Mouse (Mus musculus) intestine, embryonic 16.5 days (tissue): ENCODE results near the gene Fzr1. TPM values are rescaled to one million over a fixed set of nuclear protein-coding genes. Genes with fewer than 3 reads are reported as not detected.
A peak's percentile ranks its signal among the peaks of the same experiment; 100 is the strongest.

Experiments
- ATAC-seq: fragments of 200-750 bp; cut with Nextera tagmentation; 2 replicates; pipeline ENCODE4 v1.8.0; 2017; ENCODE audit warnings: moderate TSS enrichment, moderate library complexity
- H3K27ac ChIP-seq: fragments of 300-500 bp; sonication (generic); 2 replicates; pipeline ENCODE4 v1.5.1; 2014; ENCODE audit warnings: mild to moderate bottlenecking, low read length
- H3K27me3 ChIP-seq: fragments of 300-500 bp; sonication (generic); replicated peaks from 2 replicates; pipeline ENCODE4 v1.6.1; 2014; ENCODE audit warnings: low read length, control low read depth, mixed read lengths; ENCODE audit not compliant: control insufficient read depth, insufficient read depth
- H3K36me3 ChIP-seq: fragments of 300-500 bp; sonication (generic); 2 replicates; pipeline ENCODE4 v1.6.1; 2014; ENCODE audit warnings: low read length, control low read depth; ENCODE audit not compliant: control insufficient read depth, insufficient read depth
- H3K4me1 ChIP-seq: fragments of 300-500 bp; sonication (generic); 2 replicates; pipeline ENCODE4 v1.6.1; 2014; ENCODE audit warnings: low read length, control low read depth, mixed read lengths; ENCODE audit not compliant: control insufficient read depth, insufficient read depth
- H3K4me2 ChIP-seq: fragments of 300-500 bp; sonication (generic); 2 replicates; pipeline ENCODE4 v1.6.1; 2014; ENCODE audit warnings: low read depth, low read length, control low read depth
- H3K4me3 ChIP-seq: fragments of 300-500 bp; sonication (generic); 2 replicates; pipeline ENCODE4 v1.5.1; 2014; ENCODE audit warnings: mild to moderate bottlenecking, low read length
- H3K9ac ChIP-seq: fragments of 300-500 bp; sonication (generic); 2 replicates; pipeline ENCODE4 v1.6.1; 2014; ENCODE audit warnings: low read depth, low read length
- H3K9me3 ChIP-seq: fragments of 300-500 bp; sonication (generic); 2 replicates; pipeline ENCODE4 v1.6.1; 2016; ENCODE audit warnings: low read length, control low read depth; ENCODE audit not compliant: control insufficient read depth
- WGBS: fragments of 180-500 bp; shearing (Covaris S2); extraction: QIAGEN DNeasy Blood & Tissue Kit; methylation state at CpG from one replicate; pipeline ENCODE4 v1.1.7; 2014; 5-methylcytosine and 5-hydroxymethylcytosine counted together
- polyA plus RNA-seq: library from polyadenylated mRNA; unstranded; fragments of >200 nt; fragmentation: Nextera tagmentation; extraction: Ambion mirVana; gene quantifications from 2 replicates; pipeline ENCODE4 v1.2.1, GENCODE M21; 2015

Gene Fzr1
- polyA plus RNA-seq, 1 experiment from 2014 or later = 78.7 TPM

DNA sequence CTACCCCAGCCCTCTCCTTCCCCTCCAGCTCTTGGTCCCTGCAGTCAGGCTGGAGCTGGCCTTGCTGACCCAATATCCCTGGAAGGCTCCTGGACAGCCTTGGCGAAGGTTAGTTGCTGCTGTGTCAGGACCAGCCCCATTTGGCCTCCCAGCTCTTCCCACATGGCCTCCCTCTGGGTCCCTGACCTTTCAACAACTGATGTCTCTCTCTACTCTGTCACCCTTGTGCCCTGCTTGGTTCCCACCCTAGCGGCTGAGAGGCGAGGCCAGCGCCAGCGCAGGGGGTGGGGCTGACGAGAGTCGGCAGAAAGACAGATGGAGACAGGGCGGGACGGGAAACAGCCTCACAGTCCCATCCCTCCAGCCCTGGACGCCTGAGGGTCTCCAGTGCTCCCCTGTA lies 49.9 kb downstream of the Fzr1 start, which contains the start of gene Tbxa2r:
Tbxa2r (plus strand) TSS at position 346 of the 400 bp plus-strand sequence.
- Histone ChIP-seq H3K27me3 (peaks cover 8% of the 10 kb centered on the region; the same call in 1 of the 2 replicates), H3K27ac (peak within 1 kb of the TSS; percentile 95), H3K4me1 (peaks cover 30% of the 10 kb centered on the region), H3K9me3 (no peaks in the 10 kb centered on the region), H3K9ac (peak within 1 kb of the TSS; percentile 63), H3K4me2 (peak within 1 kb of the TSS; percentile 55), H3K4me3 (peak within 1 kb of the TSS; percentile 40), H3K36me3 (peaks cover 38% of the 10 kb centered on the region)
- peak; percentile 21; the same call in 1 of the 2 replicates for ATAC-seq
- 11% methylated on average over 10 of the region's 10 CpGs for WGBS

DNA sequence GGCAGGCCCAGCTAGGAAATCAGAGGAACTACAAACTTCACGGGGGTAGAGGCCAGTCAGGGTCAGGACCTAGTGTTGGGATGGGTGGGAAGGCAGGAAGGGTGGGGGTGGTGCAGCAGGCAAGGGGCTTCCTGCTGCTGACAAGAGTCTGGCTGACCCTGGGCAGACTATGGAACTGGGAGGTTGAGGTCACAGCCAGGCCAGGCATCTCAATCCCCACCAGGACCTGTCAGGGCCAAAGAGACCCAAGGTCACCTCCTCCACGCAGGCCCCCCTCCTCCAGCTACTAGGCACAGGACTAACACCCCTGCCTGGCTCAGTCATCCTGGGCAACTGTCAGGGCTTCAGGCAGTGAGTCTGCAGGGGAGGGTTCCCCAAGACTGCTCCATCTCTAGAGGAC lies 50.4 kb downstream of the Fzr1 start:
- WGBS = 49% methylated on average over 2 of the region's 2 CpGs
- H3K9me3 ChIP-seq = no peaks in the 10 kb centered on the region
- ATAC-seq = no peak
- H3K36me3 ChIP-seq = peaks cover 40% of the 10 kb centered on the region
- peak overlapping the region; percentile 95 for H3K27ac ChIP-seq
- peaks cover 30% of the 10 kb centered on the region for H3K4me1 ChIP-seq
- H3K27me3 ChIP-seq = peaks cover 5% of the 10 kb centered on the region; the same call in 1 of the 2 replicates
- peak overlapping the region; percentile 63 for H3K9ac ChIP-seq
- peak overlapping the region; percentile 55; the same call in 1 of the 2 replicates for H3K4me2 ChIP-seq
- no peak overlapping the region for H3K4me3 ChIP-seq

DNA sequence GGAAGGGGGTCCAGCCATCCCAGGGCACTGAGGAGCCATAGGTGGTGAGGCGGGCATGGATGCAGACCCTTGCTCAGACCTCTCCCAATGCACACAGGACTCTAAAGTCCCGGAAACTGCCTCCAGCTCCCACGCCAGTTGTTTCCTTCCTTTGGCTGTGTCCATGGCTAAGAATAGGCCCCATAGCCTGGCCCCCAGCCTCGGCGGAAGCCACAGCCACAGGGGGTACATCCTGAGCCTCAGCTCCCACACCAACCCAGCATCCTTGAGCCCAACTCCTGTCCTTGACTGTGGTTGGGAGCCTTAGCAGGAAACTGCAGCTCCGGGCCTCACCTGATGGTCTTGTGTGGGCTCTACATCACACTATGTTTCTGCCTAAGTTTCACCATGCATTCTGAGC lies 51.5 kb downstream of the Fzr1 start:
- no peaks in the 10 kb centered on the region for H3K27me3 ChIP-seq
- H3K4me1 ChIP-seq = peaks cover 34% of the 10 kb centered on the region
- ATAC-seq = no peak
- no peaks in the 10 kb centered on the region for H3K9me3 ChIP-seq
- no peak overlapping the region for H3K9ac ChIP-seq
- peaks cover 46% of the 10 kb centered on the region for H3K36me3 ChIP-seq
- H3K4me3 ChIP-seq = no peak overlapping the region
- 87% methylated on average over 6 of the region's 6 CpGs for WGBS
- peak overlapping the region; percentile 23; the same call in 1 of the 2 replicates for H3K27ac ChIP-seq
- no peak overlapping the region for H3K4me2 ChIP-seq

DNA sequence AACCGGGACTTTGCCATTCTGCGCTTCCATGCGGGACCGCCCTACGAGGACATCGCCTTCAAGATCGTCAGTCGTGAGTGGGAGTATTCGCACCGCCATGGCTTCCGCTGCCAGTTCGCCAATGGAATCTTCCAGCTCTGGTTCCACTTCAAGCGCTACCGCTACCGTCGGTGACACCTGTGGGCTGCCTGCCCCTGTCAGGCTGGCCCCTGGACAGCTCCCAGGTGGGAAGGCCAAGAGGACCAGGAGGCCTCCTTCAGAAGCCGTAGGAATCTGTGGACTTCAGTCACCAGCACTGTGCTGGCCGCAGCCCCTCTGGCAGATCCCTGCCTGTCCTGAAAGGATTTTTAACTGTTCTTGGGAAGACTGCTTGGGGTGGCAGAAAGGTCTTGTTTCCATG lies 52.5 kb downstream of the Fzr1 start:
- no peak for ATAC-seq
- peaks cover 46% of the 10 kb centered on the region for H3K36me3 ChIP-seq
- no peak overlapping the region for H3K9ac ChIP-seq
- 93% methylated on average over 18 of the region's 18 CpGs for WGBS
- H3K4me2 ChIP-seq = no peak overlapping the region
- no peak overlapping the region for H3K27ac ChIP-seq
- no peaks in the 10 kb centered on the region for H3K27me3 ChIP-seq
- peaks cover 36% of the 10 kb centered on the region for H3K4me1 ChIP-seq
- no peaks in the 10 kb centered on the region for H3K9me3 ChIP-seq
- H3K4me3 ChIP-seq = no peak overlapping the region

DNA sequence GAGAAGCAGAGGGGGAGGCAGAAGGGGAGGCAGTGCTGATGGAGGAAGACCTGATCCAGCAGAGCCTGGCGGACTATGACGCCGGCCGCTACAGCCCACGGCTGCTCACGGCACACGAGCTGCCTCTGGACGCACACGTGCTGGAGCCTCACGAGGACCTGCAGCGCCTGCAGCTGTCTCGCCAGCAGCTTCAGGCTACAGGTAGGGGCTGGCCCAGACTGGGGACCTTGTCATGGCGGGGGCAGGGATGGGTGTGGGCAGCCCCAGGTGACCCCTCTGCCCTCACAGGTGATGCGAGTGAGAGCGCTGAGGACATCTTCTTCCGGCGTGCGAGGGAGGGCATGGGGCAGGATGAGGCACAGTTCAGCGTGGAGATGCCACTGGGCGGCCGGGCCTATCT lies 53.1 kb downstream of the Fzr1 start:
- no peak overlapping the region for H3K27ac ChIP-seq
- peaks cover 46% of the 10 kb centered on the region for H3K36me3 ChIP-seq
- H3K4me3 ChIP-seq = no peak overlapping the region
- H3K9ac ChIP-seq = no peak overlapping the region
- no peak for ATAC-seq
- 93% methylated on average over 21 of the region's 21 CpGs for WGBS
- no peaks in the 10 kb centered on the region for H3K9me3 ChIP-seq
- H3K4me1 ChIP-seq = peaks cover 33% of the 10 kb centered on the region
- no peaks in the 10 kb centered on the region for H3K27me3 ChIP-seq
- no peak overlapping the region for H3K4me2 ChIP-seq

DNA sequence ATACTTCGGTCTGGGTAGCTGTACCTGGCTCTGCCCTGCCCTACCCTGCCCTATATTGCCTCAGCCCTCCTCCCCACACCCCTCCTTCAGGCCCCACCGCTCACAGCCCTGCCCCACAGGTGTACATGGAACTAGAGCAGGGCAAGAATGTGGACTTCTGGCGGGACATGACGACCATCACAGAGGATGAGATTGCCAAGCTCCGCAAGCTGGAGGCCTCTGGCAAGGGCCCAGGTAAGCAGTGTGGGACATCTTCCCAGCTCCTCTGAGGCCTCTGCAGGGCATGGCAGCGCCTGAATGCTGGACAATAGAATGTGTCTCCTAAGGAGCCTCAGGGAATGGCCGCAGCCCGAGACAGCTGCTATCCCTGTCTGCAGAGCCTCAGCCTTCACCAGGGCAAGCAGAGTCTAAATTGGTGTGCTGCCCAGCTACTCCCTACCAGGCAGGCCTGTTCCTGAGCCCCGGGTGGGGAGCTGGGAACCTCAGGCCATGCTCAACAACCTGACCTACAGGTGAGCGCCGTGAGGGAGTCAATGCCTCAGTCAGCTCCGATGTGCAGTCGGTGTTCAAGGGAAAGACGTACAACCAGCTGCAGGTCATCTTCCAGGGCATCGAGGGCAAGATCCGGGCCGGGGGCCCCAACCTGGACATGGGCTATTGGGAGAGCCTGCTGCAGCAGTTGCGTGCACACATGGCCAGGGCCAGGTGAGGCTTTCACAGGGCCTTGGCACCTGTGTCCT lies 54.4 kb downstream of the Fzr1 start:
- Histone ChIP-seq H3K4me3 (no peak overlapping the region), H3K9ac (no peak overlapping the region), H3K4me2 (no peak overlapping the region), H3K27me3 (no peaks in the 10 kb centered on the region), H3K4me1 (peaks cover 31% of the 10 kb centered on the region), H3K9me3 (no peaks in the 10 kb centered on the region), H3K36me3 (peaks cover 46% of the 10 kb centered on the region), H3K27ac (no peak overlapping the region)
- WGBS = 93% methylated on average over 18 of the region's 18 CpGs
- no peak for ATAC-seq

DNA sequence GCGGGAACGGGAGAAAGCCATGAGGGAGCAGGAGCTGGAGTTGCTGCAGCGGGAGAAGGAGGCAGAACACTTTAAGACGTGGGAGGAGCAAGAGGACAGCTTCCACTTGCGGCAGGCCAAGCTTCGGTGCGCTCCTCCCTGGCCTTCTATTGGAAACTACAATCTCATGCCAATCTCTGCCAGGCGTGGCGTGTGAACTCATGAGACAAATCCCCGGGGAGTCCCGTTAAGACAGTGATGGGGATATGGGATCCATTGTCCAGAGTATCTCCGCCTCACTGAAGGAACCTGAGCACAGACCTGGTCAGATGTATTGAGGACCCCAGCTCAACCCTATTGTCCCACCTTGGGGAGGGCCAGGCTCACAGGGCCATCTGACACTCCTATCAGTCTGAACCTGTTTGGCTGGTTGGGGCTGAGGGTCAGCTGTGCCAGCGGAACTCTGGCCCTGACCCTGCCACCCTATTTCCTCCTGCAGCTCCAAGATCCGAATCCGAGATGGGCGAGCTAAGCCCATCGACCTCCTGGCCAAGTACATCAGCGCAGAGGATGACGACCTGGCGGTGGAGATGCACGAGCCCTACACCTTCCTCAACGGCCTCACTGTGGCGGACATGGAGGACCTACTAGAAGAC lies 55.1 kb downstream of the Fzr1 start:
- Histone ChIP-seq H3K4me2 (no peak overlapping the region), H3K4me3 (no peak overlapping the region), H3K27ac (no peak overlapping the region), H3K36me3 (peaks cover 46% of the 10 kb centered on the region), H3K27me3 (no peaks in the 10 kb centered on the region), H3K9ac (no peak overlapping the region; the same call in 1 of the 2 replicates), H3K9me3 (no peaks in the 10 kb centered on the region), H3K4me1 (peaks cover 29% of the 10 kb centered on the region)
- 93% methylated on average over 23 of the region's 23 CpGs for WGBS
- no peak for ATAC-seq

DNA sequence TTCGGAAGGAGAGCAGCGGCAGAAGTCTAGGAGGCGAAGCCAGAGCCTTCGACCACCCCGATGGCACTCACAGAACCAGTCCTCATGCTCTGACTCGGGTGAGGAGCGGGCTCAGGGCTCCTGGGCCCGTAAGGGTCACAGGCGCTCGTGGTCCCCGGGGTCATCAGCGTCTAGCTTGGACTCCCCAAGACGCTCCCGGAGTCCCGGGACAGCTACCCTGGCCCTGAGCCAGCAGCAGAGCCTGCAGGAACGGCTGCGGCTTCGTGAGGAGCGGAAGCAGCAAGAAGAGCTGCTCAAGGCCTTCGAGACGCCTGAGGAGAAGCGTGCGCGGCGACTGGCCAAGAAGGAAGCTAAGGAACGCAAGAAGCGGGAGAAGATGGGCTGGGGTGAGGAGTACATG lies 55.9 kb downstream of the Fzr1 start:
- Histone ChIP-seq H3K4me3 (no peak overlapping the region; the same call in 1 of the 2 replicates), H3K36me3 (peaks cover 46% of the 10 kb centered on the region), H3K27ac (no peak overlapping the region), H3K9ac (no peak overlapping the region), H3K9me3 (no peaks in the 10 kb centered on the region), H3K4me2 (no peak overlapping the region), H3K27me3 (no peaks in the 10 kb centered on the region), H3K4me1 (peaks cover 29% of the 10 kb centered on the region)
- ATAC-seq = no peak
- 92% methylated on average over 27 of the region's 27 CpGs for WGBS

DNA sequence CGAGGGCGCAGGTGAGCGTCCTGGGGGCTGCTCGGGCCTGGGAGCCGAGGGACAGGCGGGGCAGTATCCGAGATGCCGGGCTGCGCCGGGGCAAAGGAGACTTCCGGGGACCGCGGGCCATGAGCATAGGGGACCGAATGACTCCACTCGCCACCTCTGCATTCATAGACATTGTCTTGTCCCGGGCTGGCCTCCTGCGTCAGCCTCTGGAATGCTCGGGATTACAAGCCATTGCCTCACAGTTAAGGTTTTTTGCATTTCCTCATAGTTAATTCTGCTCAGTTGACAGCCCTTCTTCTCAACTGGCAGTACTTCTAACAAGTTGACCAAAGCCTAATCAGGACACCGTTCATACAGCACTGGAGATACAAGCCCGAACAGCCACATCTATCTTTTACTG lies 56.9 kb downstream of the Fzr1 start:
- 2% methylated on average over 20 of the region's 20 CpGs for WGBS
- Histone ChIP-seq H3K4me2 (peak overlapping the region; percentile 82), H3K36me3 (peaks cover 38% of the 10 kb centered on the region), H3K27ac (peak overlapping the region; percentile 87), H3K27me3 (no peaks in the 10 kb centered on the region), H3K9me3 (no peaks in the 10 kb centered on the region), H3K4me3 (peak overlapping the region; percentile 94), H3K9ac (peak overlapping the region; percentile 93), H3K4me1 (peaks cover 39% of the 10 kb centered on the region)
- no peak; the same call in 1 of the 2 replicates for ATAC-seq
